Mouse (Mus musculus): ENCODE measurements at regions not wholly inside any gene's neighbourhood (a gene's known extent, or its start where the extent isn't known, plus 50 kb on each side); places are given as distances from the start of the nearest gene placed in this dataset.
A peak's percentile ranks its signal among the peaks of the same experiment; 100 is the strongest.

GRCm38 (mm10) chr9:30848249-30848648 is 74.0 kb downstream of the Adamts15 start:
- DNase-seq: no peak

- DNase-seq: no peak
Observed at GRCm38 (mm10) chr9:30845609-30846290, 76.5 kb downstream of the Adamts15 start.

- DNase-seq: peak; percentile 16
Observed at GRCm38 (mm10) chr9:30844079-30844563, 78.1 kb downstream of the Adamts15 start.

GRCm38 (mm10) chr9:30834908-30835307 is 87.3 kb downstream of the Adamts15 start:
- peak; percentile 35 for DNase-seq

GRCm38 (mm10) chr9:30834565-30834905 is 87.7 kb downstream of the Adamts15 start:
- DNase-seq: peak; percentile 73

- peak; percentile 28 for DNase-seq
Observed at GRCm38 (mm10) chr9:30833836-30834564, 88.3 kb downstream of the Adamts15 start.

- no peak for DNase-seq
Observed at GRCm38 (mm10) chr9:30829158-30829870, 92.9 kb downstream of the Adamts15 start.

GRCm38 (mm10) chr9:30827780-30828179 is 94.5 kb downstream of the Adamts15 start:
- no peak for DNase-seq

GRCm38 (mm10) chr9:30824056-30824625 is 98.1 kb downstream of the Adamts15 start:
- no peak for DNase-seq

- DNase-seq: no peak
Observed at GRCm38 (mm10) chr9:30820806-30821375, 101.4 kb downstream of the Adamts15 start.

- DNase-seq: no peak
Observed at GRCm38 (mm10) chr9:30813246-30813645, 109.0 kb downstream of the Adamts15 start.

GRCm38 (mm10) chr9:30810843-30811242 is 111.4 kb downstream of the Adamts15 start:
- peak; percentile 56 for DNase-seq

- peak; percentile 19 for DNase-seq
Observed at GRCm38 (mm10) chr9:30810290-30810689, 112.0 kb downstream of the Adamts15 start.

GRCm38 (mm10) chr9:30808863-30809491 is 113.3 kb downstream of the Adamts15 start:
- peak; percentile 58 for DNase-seq

GRCm38 (mm10) chr9:30803755-30804532 is 118.3 kb downstream of the Adamts15 start:
- DNase-seq: no peak

- DNase-seq: no peak
Observed at GRCm38 (mm10) chr9:30802826-30803225, 119.4 kb downstream of the Adamts15 start.

GRCm38 (mm10) chr9:30794701-30795407 is 127.4 kb downstream of the Adamts15 start:
- no peak for DNase-seq

GRCm38 (mm10) chr9:30781221-30781620 is 141.0 kb downstream of the Adamts15 start:
- no peak for DNase-seq

GRCm38 (mm10) chr9:30777816-30778215 is 144.4 kb downstream of the Adamts15 start:
- DNase-seq: no peak

- peak; percentile 42 for DNase-seq
Observed at GRCm38 (mm10) chr9:30775161-30775560, 147.1 kb downstream of the Adamts15 start.

GRCm38 (mm10) chr9:30772456-30772855 is 149.8 kb downstream of the Adamts15 start:
- no peak for DNase-seq

Data from embryo, embryonic 11 days (tissue).